Mouse (Mus musculus) layer of hippocampus, adult 2 months (tissue): ENCODE measurements at regions not wholly inside any gene's neighbourhood (a gene's known extent, or its start where the extent isn't known, plus 50 kb on each side); places are given as distances from the start of the nearest gene placed in this dataset.
A peak's percentile ranks its signal among the peaks of the same experiment; 100 is the strongest.
"Not testable (repeated sequence)": the region's sequence is repeated elsewhere in the genome, so short reads cannot be mapped to it uniquely, and the experiment has no call there.

Experiments used
- DNase-seq, 2 experiments: peaks; one replicate each; pipeline ENCODE4 v3.0.0; 2022; ENCODE audit warnings: low spot score in 2 of 2
- H3K27ac ChIP-seq: fragments of 200-600 bp; 2 replicates; pipeline ENCODE4 v1.8.1; 2022
- H3K4me3 ChIP-seq: fragments of 200-600 bp; 2 replicates; pipeline ENCODE4 v1.8.1; 2022; ENCODE audit warnings: mild to moderate bottlenecking
- CTCF ChIP-seq: fragments of 200-600 bp; conservative IDR thresholded peaks from 2 replicates; pipeline ENCODE4 v1.8.1; 2022; ENCODE audit warnings: antibody characterized with exemption, mild to moderate bottlenecking, moderate library complexity

- H3K27ac ChIP-seq, result no peak overlapping the region
- no peak for DNase-seq
- TF ChIP-seq CTCF, result no peak
- no peak overlapping the region for H3K4me3 ChIP-seq
Observed at GRCm38 (mm10) chr14:68738474-68738873, 555.6 kb downstream of the Synb start.

DNA sequence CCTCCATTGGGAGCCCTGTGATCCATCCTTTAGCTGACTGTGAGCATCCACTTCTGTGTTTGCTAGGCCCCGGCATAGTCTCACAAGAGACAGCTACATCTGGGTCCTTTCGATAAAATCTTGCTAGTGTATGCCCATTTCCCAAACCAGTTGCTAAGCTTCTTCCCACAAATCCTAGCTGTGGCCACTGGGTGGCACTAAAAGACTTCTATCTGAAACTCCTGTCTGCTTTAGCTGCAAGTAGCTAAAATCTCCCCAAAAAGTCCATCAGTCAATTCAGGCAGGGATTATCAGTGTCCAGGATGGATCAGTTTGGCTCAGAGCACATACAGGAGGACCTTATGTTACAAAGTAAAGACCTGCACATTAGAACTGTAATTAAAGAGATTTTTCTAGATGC is 558.3 kb downstream of the Synb start:
- H3K27ac ChIP-seq, H3K4me3 ChIP-seq: not testable (repeated sequence)
- peak; percentile 78 to 81 for DNase-seq
- TF ChIP-seq CTCF, result peak; percentile 81

DNA sequence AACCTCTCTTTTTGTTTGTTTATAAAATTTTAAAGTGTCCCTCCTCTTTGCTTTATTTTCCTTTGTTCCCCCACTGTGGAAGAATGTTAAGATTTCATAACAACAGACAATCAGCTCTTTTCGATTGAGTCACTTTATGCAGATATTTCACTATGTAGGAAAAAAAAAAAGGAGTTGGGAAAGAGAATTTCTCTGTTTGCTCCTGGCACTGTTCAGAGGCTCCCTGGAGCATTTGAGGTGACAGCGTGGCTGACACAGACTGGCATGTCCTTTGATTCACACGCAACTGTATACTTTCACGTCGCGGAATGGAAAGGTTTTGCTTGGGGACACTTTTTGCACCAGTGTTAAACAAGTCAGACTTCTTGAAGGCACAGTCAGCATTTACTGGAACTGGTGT is 572.9 kb downstream of the Synb start:
- TF ChIP-seq CTCF, result no peak
- DNase-seq, result no peak
- Histone ChIP-seq H3K27ac (no peak overlapping the region), H3K4me3 (no peak overlapping the region)

DNA sequence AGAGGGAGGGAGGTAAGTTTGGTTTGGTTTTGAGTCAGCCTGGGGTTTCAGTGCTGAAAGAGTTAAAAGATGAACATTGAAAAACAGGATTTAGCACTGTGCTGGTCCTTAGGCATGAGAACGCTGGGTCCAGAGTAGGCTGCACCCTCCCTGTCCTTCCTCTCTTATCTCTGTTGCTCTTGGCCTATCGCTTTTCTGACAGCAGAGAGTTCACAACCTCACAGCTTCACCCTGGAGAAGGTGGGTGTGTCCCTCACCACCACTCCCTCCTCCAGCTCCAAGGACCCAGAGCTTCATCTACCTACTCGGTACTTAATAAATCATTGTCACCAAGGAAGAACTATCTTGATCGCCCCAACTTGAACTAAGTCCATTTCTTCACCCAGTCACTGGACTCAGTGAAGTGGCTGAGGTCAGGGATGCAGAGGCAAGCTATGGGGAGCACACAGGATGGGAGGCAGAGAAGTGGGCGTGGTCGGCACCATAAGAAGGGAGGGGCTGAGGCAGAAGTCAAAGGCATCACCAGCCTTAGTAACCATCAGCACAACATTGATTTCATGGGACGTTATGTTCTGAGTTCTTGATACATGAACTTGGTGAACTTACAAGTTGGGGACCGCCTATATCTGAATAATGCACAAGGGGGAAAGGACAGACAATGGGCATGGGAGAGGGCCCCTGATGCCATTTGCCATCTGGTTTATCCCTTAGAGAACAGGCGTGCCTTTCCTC is 574.5 kb downstream of the Synb start:
- Histone ChIP-seq H3K4me3 (no peak overlapping the region), H3K27ac (no peak overlapping the region)
- DNase-seq, result no peak
- no peak for TF ChIP-seq CTCF

DNA sequence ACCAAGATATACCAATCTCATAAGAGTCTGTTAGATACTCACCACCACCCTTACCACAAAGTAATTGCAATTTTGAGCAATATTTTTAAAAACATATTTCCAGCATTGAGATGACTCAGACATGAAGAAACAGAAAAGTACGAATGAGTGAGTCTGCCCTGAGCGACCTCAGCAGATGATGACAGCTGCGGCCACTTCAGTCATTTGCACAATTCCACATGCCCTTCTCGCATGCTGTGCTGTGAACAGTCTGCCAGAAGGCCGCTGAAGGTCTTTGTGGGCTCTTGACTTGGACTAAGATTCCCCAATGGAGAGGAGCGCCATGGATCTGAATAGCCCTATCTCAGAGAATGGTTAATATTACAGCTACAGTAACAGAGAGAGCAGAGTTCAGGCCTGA is 575.3 kb downstream of the Synb start:
- no peak overlapping the region for H3K4me3 ChIP-seq

More for the DNA sequence above, 575.3 kb downstream of the Synb start:
- no peak for DNase-seq
- no peak overlapping the region for H3K27ac ChIP-seq
- no peak for TF ChIP-seq CTCF
